Mouse (Mus musculus) erythroblast, adult 5-6 weeks (primary cell): ENCODE measurements around the gene Ccdc136. TPM values are rescaled to one million over a fixed set of nuclear protein-coding genes. Genes with fewer than 3 reads are reported as not detected.

Experiments
- total RNA-seq, 2 experiments: library from RNA; stranded (forward) in 1 of 2; stranded (reverse) in 1 of 2; fragments of 150-400 nt in 1 of 2; fragments of 200-764, 138-1000 nt in 1 of 2; gene quantifications; 2 replicates each; pipeline versions ENCODE4 v1.2.3 to v1.2.4; 2015 to 2017; ENCODE audit warnings: low replicate concordance in 2 of 2

The Ccdc136 gene
- total RNA-seq, 2 experiments from 2014 or later: not detected

Other genes with a start within 250 kb of the Ccdc136 start
- 9.0 and 18.8 TPM in 2 replicates for gene Rbm28, start 231.3 kb upstream of the Ccdc136 start, total RNA-seq (2015; ENCODE audit: low replicate concordance)
- gene Rbm28, start 231.3 kb upstream of the Ccdc136 start, total RNA-seq (2017; ENCODE audit: low replicate concordance): 8.7 and 13.4 TPM in 2 replicates
- not detected in 2 replicates for gene Prrt4, start 216.7 kb upstream of the Ccdc136 start, total RNA-seq (2015; ENCODE audit: low replicate concordance)
- not detected in 2 replicates for gene Prrt4, start 216.7 kb upstream of the Ccdc136 start, total RNA-seq (2017; ENCODE audit: low replicate concordance)
- gene Impdh1, start 179.9 kb upstream of the Ccdc136 start, total RNA-seq (2015; ENCODE audit: low replicate concordance): 9.6 and 12.3 TPM in 2 replicates
- gene Impdh1, start 179.9 kb upstream of the Ccdc136 start, total RNA-seq (2017; ENCODE audit: low replicate concordance): 11.2 and 34.7 TPM in 2 replicates
- 0.96 and 2.7 TPM in 2 replicates for gene Hilpda, start 123.8 kb upstream of the Ccdc136 start, total RNA-seq (2015; ENCODE audit: low replicate concordance)
- 2.0 TPM in 1 of 2 replicates, not detected in the other for gene Hilpda, start 123.8 kb upstream of the Ccdc136 start, total RNA-seq (2017; ENCODE audit: low replicate concordance)
- gene Fam71f2, start 116.7 kb upstream of the Ccdc136 start, total RNA-seq (2015; ENCODE audit: low replicate concordance): not detected in 2 replicates
- not detected in 2 replicates for gene Fam71f2, start 116.7 kb upstream of the Ccdc136 start, total RNA-seq (2017; ENCODE audit: low replicate concordance)
- not detected in 2 replicates for gene Fam71f1, start 77.2 kb upstream of the Ccdc136 start, total RNA-seq (2015; ENCODE audit: low replicate concordance)
- not detected in 2 replicates for gene Fam71f1, start 77.2 kb upstream of the Ccdc136 start, total RNA-seq (2017; ENCODE audit: low replicate concordance)
- gene Calu, start 48.2 kb upstream of the Ccdc136 start, total RNA-seq (2015; ENCODE audit: low replicate concordance): 23.1 and 25.1 TPM in 2 replicates
- gene Calu, start 48.2 kb upstream of the Ccdc136 start, total RNA-seq (2017; ENCODE audit: low replicate concordance): 34.1 and 52.3 TPM in 2 replicates
- gene Opn1sw, start 7.8 kb upstream of the Ccdc136 start, total RNA-seq (2015; ENCODE audit: low replicate concordance): not detected in 2 replicates
- gene Opn1sw, start 7.8 kb upstream of the Ccdc136 start, total RNA-seq (2017; ENCODE audit: low replicate concordance): not detected in 2 replicates
- not detected in 2 replicates for gene Flnc, start 36.9 kb downstream of the Ccdc136 start, total RNA-seq (2015; ENCODE audit: low replicate concordance)
- not detected in 2 replicates for gene Flnc, start 36.9 kb downstream of the Ccdc136 start, total RNA-seq (2017; ENCODE audit: low replicate concordance)
- gene Atp6v1f, start 71.4 kb downstream of the Ccdc136 start, total RNA-seq (2015; ENCODE audit: low replicate concordance): 61.9 and 77.2 TPM in 2 replicates
- gene Atp6v1f, start 71.4 kb downstream of the Ccdc136 start, total RNA-seq (2017; ENCODE audit: low replicate concordance): 27.2 and 37.2 TPM in 2 replicates
- not detected in 2 replicates for gene Atp6v1fnb, start 75.1 kb downstream of the Ccdc136 start, total RNA-seq (2015; ENCODE audit: low replicate concordance)
- not detected in 2 replicates for gene Atp6v1fnb, start 75.1 kb downstream of the Ccdc136 start, total RNA-seq (2017; ENCODE audit: low replicate concordance)
- gene Kcp, start 111.6 kb downstream of the Ccdc136 start, total RNA-seq (2015; ENCODE audit: low replicate concordance): not detected in 2 replicates
- not detected in 2 replicates for gene Kcp, start 111.6 kb downstream of the Ccdc136 start, total RNA-seq (2017; ENCODE audit: low replicate concordance)
- gene Irf5, start 130.3 kb downstream of the Ccdc136 start, total RNA-seq (2015; ENCODE audit: low replicate concordance): 11.9 and 14.4 TPM in 2 replicates
- 6.6 and 12.5 TPM in 2 replicates for gene Irf5, start 130.3 kb downstream of the Ccdc136 start, total RNA-seq (2017; ENCODE audit: low replicate concordance)
- 16.3 and 34.7 TPM in 2 replicates for gene Tnpo3, start 213.6 kb downstream of the Ccdc136 start, total RNA-seq (2015; ENCODE audit: low replicate concordance)
- 22.6 and 26.1 TPM in 2 replicates for gene Tnpo3, start 213.6 kb downstream of the Ccdc136 start, total RNA-seq (2017; ENCODE audit: low replicate concordance)